Mouse (Mus musculus): ENCODE measurements around the gene Ano1. TPM values are rescaled to one million over a fixed set of nuclear protein-coding genes. Genes with fewer than 3 reads are reported as not detected.

Gene Ano1
- polyA plus RNA-seq, 1 experiment from 2014 or later = 8.3 TPM

DNA sequence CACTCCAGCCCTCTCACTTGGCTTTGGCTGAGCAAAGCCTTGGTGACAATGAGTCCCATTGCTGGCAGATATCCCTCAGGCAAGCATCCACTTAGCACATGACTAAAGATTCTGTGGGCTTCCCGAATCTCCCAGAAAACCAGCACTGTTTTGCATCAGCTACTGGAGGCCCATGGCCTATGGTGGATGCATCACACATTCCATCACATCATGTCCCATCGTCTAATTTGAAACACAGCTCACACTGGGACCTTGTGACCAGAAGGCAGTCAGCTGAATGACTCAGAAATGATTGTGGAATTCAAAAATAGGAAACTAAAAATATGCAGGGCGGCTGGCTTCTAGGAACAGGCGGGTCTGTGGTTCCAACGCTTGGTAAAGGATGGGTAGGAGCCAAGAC, 173.9 kb downstream of the Ano1 start:
- Histone ChIP-seq H3K27me3 (replicated peaks) (no peaks in the 10 kb centered on the region), H3K36me3 (peaks cover 19% of the 10 kb centered on the region), H3K27ac (replicated peaks) (peak overlapping the region; percentile 58), H3K9me3 (no peaks in the 10 kb centered on the region), H3K4me3 (no peak overlapping the region), H3K9ac (no peak overlapping the region), H3K4me2 (no peak overlapping the region), H3K4me1 (peaks cover 24% of the 10 kb centered on the region)
- 60% methylated on average over 5 of the region's 5 CpGs for WGBS
- ATAC-seq (ENCODE audit: extremely low read depth, insufficient number of reproducible peaks, low FRiP score, low TSS enrichment) = no peak

DNA sequence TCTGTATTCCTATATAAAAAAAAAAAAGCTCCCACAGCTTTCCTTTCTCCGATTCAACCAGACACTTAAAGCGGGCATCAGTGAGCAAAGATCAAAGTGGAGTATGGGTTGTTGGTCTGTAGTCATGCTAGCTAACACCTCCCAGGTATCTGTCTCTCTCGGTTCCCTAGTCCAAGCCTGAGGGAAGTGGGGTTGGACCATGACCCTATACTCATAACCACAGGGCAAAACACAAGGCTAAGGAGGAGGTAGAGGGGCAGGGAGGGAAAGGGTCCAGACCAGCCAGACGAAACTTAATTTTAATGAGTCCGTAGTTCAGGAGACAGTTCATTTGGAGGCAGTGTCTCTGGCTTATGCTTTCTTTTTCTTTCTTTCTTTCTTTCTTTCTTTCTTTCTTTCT, 179.5 kb downstream of the Ano1 start:
- no peak overlapping the region for H3K27ac ChIP-seq (replicated peaks)
- 77% methylated on average over 5 of the region's 5 CpGs for WGBS
- 0 out of 2 replicates have a peak, but pooled peaks cover 7% of the 10 kb centered on the region for H3K27me3 ChIP-seq (replicated peaks)
- peaks cover 11% of the 10 kb centered on the region for H3K4me1 ChIP-seq
- H3K4me2 ChIP-seq = no peak overlapping the region
- no peak overlapping the region for H3K9ac ChIP-seq
- H3K36me3 ChIP-seq = no peaks in the 10 kb centered on the region
- no peak overlapping the region for H3K4me3 ChIP-seq
- H3K9me3 ChIP-seq = no peaks in the 10 kb centered on the region
- no peak for ATAC-seq (ENCODE audit: extremely low read depth, insufficient number of reproducible peaks, low FRiP score, low TSS enrichment)

DNA sequence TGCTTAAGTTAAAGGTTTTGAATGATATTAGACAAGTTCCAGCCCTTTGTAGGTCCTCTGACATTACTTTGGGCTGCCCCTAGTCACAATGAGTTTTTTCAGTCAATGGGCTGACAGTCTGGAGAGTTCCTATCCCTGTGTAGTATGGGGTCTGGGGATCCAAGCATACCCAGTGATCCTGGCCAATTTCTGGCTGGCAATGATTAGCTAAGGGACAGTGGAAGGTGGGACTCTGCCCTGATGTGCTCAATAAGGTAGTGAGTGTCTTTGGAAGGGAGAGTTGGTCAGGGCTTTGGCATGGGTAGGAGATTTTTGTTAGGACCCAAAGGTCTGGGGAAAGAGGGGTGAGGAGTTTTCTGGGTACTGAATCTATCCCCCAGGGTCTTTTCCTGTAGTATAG, 180.2 kb downstream of the Ano1 start:
- Histone ChIP-seq H3K9ac (no peak overlapping the region), H3K4me2 (no peak overlapping the region), H3K4me3 (no peak overlapping the region), H3K4me1 (peaks cover 11% of the 10 kb centered on the region), H3K27ac (replicated peaks) (no peak overlapping the region), H3K9me3 (no peaks in the 10 kb centered on the region), H3K27me3 (replicated peaks) (0 out of 2 replicates have a peak, but pooled peaks cover 7% of the 10 kb centered on the region), H3K36me3 (no peaks in the 10 kb centered on the region)
- ATAC-seq (ENCODE audit: extremely low read depth, insufficient number of reproducible peaks, low FRiP score, low TSS enrichment) = no peak

DNA sequence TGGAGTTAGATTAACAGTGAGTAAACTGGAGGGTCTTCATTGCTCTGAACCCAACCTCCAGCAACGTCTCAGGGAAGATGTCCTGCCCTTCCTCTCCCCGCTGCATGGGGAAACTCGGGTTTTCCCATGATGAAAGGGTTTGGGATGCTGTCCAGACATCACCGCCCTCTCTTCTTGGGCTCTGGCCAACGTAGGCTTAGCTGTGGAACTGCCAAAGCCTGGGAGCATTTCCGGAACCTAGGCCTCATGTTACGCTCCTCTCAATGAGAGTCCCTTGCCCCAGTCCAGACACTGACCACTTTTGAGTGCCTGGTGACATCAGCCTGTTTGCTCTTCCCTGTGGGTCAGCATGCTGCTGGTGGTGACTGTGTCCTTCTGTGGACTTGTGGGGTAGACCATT, 182.3 kb downstream of the Ano1 start:
- H3K36me3 ChIP-seq = no peaks in the 10 kb centered on the region
- WGBS = 44% methylated on average over 7 of the region's 7 CpGs
- no peak overlapping the region for H3K4me3 ChIP-seq
- H3K27ac ChIP-seq (replicated peaks) = peak overlapping the region; percentile 45; the same call in 1 of the 2 replicates
- H3K4me1 ChIP-seq = peaks cover 13% of the 10 kb centered on the region
- no peak; the same call in 1 of the 2 replicates for ATAC-seq (ENCODE audit: extremely low read depth, insufficient number of reproducible peaks, low FRiP score, low TSS enrichment)
- H3K4me2 ChIP-seq = no peak overlapping the region
- no peak overlapping the region for H3K9ac ChIP-seq
- peaks cover 14% of the 10 kb centered on the region for H3K27me3 ChIP-seq (replicated peaks)
- no peaks in the 10 kb centered on the region for H3K9me3 ChIP-seq

DNA sequence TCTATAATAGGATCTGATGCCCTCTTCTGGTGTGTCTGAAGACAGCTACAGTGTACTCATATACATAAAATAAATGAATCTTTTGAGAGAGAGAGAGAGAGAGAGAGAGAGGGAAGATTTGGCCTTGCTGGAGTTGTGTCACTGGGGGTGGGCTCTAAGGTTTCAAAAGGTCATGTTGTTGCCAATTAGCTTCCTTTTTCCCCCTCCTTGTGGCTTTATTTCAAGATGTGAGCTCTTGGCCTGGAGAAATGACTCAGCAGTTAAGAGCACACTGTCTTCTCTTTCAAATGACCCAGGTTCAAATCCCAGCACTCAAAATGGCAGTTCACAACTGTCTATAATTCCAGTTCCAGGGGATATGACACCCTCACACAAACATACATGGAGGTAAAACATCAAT, 183.7 kb downstream of the Ano1 start:
- Histone ChIP-seq H3K27me3 (replicated peaks) (peaks cover 14% of the 10 kb centered on the region), H3K36me3 (no peaks in the 10 kb centered on the region), H3K9ac (no peak overlapping the region), H3K27ac (replicated peaks) (no peak overlapping the region), H3K4me3 (no peak overlapping the region), H3K9me3 (no peaks in the 10 kb centered on the region), H3K4me1 (peaks cover 20% of the 10 kb centered on the region), H3K4me2 (no peak overlapping the region)
- no peak for ATAC-seq (ENCODE audit: extremely low read depth, insufficient number of reproducible peaks, low FRiP score, low TSS enrichment)

DNA sequence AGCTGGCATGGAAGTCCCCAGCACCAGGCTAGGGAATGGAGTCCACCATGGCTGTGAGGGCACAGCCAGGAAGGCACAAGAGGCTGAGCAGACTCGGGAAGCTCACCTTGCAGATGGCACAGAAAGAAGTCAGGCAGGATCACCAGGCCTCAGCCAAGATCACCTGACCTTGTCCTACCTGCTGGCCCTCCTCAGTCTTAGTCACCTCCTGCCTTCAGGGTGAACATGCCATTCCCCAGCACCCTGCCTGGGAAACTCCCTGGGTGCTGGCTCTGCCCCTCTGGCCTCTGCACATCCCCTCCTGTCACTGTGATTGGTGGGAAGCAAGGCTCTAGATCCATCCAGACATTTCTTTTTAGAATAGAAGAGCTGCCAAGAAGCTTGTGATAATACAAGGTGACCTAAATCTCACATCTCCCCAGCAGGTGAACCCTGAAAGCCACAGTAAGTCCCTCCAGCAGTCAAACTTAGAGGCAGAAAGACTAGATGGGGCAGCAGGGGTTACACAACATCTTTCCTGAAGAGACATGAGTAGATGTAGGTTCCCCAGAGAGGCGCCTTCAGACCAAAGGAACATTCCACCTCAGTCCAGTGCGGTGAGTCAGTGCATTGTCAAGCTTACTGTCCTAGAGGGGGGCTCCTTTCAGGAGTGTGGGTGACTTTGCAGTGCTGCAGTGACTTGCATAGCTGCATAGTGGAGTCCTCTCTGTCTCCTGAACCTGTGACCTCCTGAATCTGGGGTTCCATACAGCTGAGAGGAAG, 184.7 kb downstream of the Ano1 start:
- no peak for ATAC-seq (ENCODE audit: extremely low read depth, insufficient number of reproducible peaks, low FRiP score, low TSS enrichment)
- 68% methylated on average over 3 of the region's 3 CpGs for WGBS
- no peaks in the 10 kb centered on the region for H3K9me3 ChIP-seq
- H3K9ac ChIP-seq = no peak overlapping the region
- H3K36me3 ChIP-seq = no peaks in the 10 kb centered on the region
- H3K4me3 ChIP-seq = no peak overlapping the region
- H3K4me2 ChIP-seq = no peak overlapping the region
- H3K4me1 ChIP-seq = peaks cover 20% of the 10 kb centered on the region
- no peak overlapping the region for H3K27ac ChIP-seq (replicated peaks)
- H3K27me3 ChIP-seq (replicated peaks) = peaks cover 14% of the 10 kb centered on the region

DNA sequence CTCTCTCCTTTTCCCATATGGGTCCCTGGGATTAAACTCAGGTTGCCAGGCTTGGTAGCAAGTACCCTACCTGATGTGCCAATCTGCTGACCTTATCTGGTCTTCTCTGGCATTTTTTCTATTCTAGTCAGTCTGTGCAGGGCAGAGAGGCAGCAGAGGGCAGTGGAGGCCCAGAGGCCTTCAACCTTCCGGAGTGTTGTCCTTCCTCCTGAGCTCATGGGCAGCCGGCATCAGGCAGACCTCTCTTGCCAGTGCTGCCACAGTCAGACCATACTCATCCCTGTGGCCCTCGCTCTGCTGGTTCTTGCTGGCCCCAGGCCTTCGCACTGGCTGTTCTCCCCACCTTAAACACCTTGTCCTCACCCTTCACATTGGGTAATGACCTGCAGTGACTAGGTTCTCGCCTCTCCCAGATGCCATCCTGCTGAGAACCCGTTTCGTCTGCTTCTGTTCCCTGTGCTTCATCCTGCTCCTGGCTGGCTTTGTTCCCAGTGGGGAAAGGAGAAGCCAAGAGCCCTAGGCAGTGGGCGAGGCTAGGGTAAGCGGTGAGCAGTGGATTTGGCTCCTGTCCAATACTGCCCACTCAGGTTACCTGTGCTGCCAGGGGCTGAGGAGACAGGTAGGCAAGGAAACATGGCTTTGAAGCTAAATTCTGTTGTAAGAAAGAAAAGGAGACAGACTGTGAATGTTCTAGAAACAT, 188.2 kb downstream of the Ano1 start:
- ATAC-seq (ENCODE audit: extremely low read depth, insufficient number of reproducible peaks, low FRiP score, low TSS enrichment) = no peak
- no peak overlapping the region for H3K27ac ChIP-seq (replicated peaks)
- H3K9ac ChIP-seq = no peak overlapping the region
- 62% methylated on average over 9 of the region's 9 CpGs for WGBS
- H3K9me3 ChIP-seq = no peaks in the 10 kb centered on the region
- H3K36me3 ChIP-seq = no peaks in the 10 kb centered on the region
- H3K27me3 ChIP-seq (replicated peaks) = peaks cover 7% of the 10 kb centered on the region
- no peak overlapping the region for H3K4me3 ChIP-seq
- no peak overlapping the region for H3K4me2 ChIP-seq
- H3K4me1 ChIP-seq = peaks cover 9% of the 10 kb centered on the region; the same call in 1 of the 2 replicates

DNA sequence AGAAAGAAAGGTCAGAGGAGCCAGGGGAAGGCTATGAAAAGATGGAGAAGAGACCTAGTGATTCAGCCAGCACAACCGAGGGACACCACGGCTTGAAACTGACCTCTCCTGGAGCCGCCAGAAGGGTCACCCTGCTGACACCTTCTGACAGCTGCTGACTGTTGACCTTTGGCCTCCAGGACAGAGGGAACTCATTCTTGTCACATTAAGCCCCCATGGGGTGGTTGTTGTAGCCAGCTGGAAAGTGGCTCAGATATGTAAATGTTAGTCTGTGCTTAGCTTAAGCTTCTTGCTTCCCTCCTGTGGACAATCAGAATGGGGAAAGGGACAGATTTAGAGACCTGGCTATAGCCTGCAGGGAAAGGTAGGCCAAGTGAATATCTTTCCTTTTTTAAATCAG, 189.8 kb downstream of the Ano1 start:
- H3K36me3 ChIP-seq = no peaks in the 10 kb centered on the region
- 23% methylated on average over 3 of the region's 3 CpGs for WGBS
- peaks cover 7% of the 10 kb centered on the region for H3K27me3 ChIP-seq (replicated peaks)
- H3K9me3 ChIP-seq = no peaks in the 10 kb centered on the region
- peaks cover 9% of the 10 kb centered on the region; the same call in 1 of the 2 replicates for H3K4me1 ChIP-seq
- H3K27ac ChIP-seq (replicated peaks) = no peak overlapping the region
- no peak overlapping the region for H3K4me3 ChIP-seq
- no peak overlapping the region for H3K4me2 ChIP-seq
- ATAC-seq (ENCODE audit: extremely low read depth, insufficient number of reproducible peaks, low FRiP score, low TSS enrichment) = no peak
- H3K9ac ChIP-seq = no peak overlapping the region

DNA sequence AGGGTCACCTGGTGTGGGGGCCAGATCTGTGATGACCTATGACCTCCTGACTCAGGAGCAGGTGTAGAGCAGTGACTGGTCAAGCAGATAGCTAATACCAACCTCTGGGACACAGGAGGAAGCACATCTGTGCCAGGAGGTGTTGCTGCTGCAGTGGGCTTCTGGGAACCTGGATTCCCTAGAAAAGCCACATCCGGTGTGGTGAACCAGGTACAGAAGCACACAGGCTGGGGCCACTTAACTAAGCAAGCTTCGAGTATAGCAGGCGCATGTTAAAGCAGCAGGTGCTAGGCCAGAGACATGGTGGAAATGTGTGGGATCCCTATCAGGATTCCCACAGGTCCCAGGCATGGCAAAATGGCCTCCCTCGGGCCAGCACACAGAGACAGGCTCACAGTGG, 191.2 kb downstream of the Ano1 start:
- no peak overlapping the region for H3K4me2 ChIP-seq
- no peak overlapping the region for H3K9ac ChIP-seq
- no peak for ATAC-seq (ENCODE audit: extremely low read depth, insufficient number of reproducible peaks, low FRiP score, low TSS enrichment)
- peaks cover 3% of the 10 kb centered on the region; the same call in 1 of the 2 replicates for H3K27me3 ChIP-seq (replicated peaks)
- no peaks in the 10 kb centered on the region for H3K36me3 ChIP-seq
- no peaks in the 10 kb centered on the region for H3K9me3 ChIP-seq
- H3K27ac ChIP-seq (replicated peaks) = no peak overlapping the region
- 73% methylated on average over 4 of the region's 4 CpGs for WGBS
- no peak overlapping the region for H3K4me3 ChIP-seq
- H3K4me1 ChIP-seq = peaks cover 9% of the 10 kb centered on the region; the same call in 1 of the 2 replicates

DNA sequence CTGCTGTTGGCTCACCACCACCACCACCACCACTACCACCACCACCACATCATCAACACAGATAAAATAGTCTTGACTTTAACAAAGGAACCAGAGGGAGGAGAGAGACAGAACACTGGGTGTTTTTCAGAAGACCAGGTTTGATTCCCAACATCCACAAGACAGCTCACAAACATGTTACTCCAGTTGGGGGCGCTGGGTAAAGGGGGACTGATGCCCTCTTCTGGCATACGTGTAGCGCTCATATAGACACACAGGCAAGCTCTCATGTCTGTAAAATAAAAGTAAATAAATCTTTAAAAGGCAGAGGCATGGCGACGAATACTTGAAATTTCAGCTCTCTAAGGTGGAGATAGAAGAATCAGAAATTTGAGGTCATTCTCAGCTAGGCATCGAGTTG, 193.2 kb downstream of the Ano1 start:
- WGBS = 53% methylated on average over 6 of the region's 6 CpGs
- Histone ChIP-seq H3K27ac (replicated peaks) (no peak overlapping the region), H3K27me3 (replicated peaks) (peaks cover 6% of the 10 kb centered on the region; the same call in 1 of the 2 replicates), H3K4me1 (peaks cover 6% of the 10 kb centered on the region; the same call in 1 of the 2 replicates), H3K4me3 (no peak overlapping the region), H3K9ac (no peak overlapping the region), H3K9me3 (no peaks in the 10 kb centered on the region), H3K36me3 (no peaks in the 10 kb centered on the region), H3K4me2 (no peak overlapping the region)
- ATAC-seq (ENCODE audit: extremely low read depth, insufficient number of reproducible peaks, low FRiP score, low TSS enrichment) = no peak

DNA sequence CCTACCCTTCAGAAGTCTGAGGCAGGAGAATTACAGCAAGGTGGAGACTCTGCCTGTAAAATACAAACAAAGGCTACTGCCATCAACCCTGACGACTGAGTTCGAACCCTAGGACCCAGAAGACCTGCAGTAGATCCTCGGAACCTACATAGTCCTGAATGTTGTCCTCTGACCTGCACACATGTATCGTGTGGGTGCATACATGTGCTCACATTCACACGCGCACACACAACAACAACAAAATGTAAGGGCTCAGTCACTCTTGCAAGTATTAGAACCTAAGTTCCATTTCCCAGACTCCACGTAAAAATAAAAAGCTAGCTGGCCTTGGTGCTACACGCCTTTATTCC, 197.7 kb downstream of the Ano1 start:
- 0 out of 2 replicates have a peak, but pooled peaks have one; percentile 1 for ATAC-seq (ENCODE audit: extremely low read depth, insufficient number of reproducible peaks, low FRiP score, low TSS enrichment)
- Histone ChIP-seq H3K9ac (peak overlapping the region; percentile 85), H3K27ac (replicated peaks) (no peak overlapping the region), H3K4me1 (peaks cover 32% of the 10 kb centered on the region), H3K27me3 (replicated peaks) (peaks cover 6% of the 10 kb centered on the region; the same call in 1 of the 2 replicates), H3K4me2 (peak overlapping the region; percentile 86), H3K36me3 (peaks cover 32% of the 10 kb centered on the region), H3K4me3 (peak overlapping the region; percentile 97), H3K9me3 (no peaks in the 10 kb centered on the region)
- 25% methylated on average over 8 of the region's 8 CpGs for WGBS

Data from heart, embryonic 13.5 days (tissue).